Comparison of ENCODE assay signal across 10 mouse cellular contexts in the genomic region with DNA sequence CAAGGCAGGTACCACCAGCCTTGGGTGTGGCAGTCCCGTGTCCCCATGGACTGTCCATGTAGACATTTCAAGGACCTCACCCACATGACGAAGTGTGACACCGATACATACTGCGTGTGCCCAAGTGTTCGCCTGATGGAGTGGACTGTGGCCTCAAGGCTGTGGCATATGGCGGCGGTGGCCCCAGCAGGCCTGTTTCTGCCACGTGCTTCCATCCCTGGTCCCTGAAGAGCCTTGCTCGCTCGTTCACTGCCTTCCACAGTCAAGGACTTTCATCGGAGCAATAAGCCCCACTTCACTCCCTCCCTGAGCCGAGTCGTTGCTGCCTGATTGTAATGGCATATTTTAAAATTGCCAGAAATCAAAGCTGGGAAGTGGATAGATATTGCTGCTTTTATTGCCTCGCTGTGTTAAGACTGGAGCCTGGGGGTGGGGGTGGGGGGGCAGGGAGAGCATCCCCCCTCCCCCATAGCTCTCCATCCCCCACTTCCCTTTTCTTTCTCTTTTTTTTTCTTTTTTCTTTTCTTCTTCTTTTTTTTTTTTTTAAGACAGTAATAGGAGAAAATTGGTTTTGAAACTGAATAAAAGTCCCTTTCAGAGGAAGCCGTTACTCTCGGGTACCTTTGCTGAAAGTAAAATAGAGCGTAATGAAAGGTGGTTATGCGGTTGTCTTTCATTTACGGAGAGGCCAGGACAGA. TPM values are rescaled to one million over a fixed set of nuclear protein-coding genes. Genes with fewer than 3 reads are reported as not detected.
A peak's percentile ranks its signal among the peaks of the same experiment; 100 is the strongest.
DNase-seq lines count a peak whose midpoint lies in the region; ATAC-seq lines count a peak whose summit lies in the region.
"Had no signal": no experiment of that assay in that cellular context is flagged by ENCODE, and none has a peak within 500 bp of the region (broad histone marks: within the 10 kb centered on the region; RNA-seq: fewer than 3 reads in every experiment).

No protein-coding gene starts in this region.

- H3K9ac ChIP-seq in midbrain, embryonic 13.5 days (replicated peaks) = no peak overlapping the region

- no peak overlapping the region for H3K4me3 ChIP-seq in heart, embryonic 10.5 days
- H3K4me3 ChIP-seq in embryonic facial prominence, embryonic 10.5 days = no peak overlapping the region
- H3K4me3 ChIP-seq in hindbrain, embryonic 10.5 days = no peak overlapping the region
- H3K4me3 ChIP-seq in midbrain, embryonic 13.5 days (replicated peaks) = no peak overlapping the region

- 70% methylated on average over 19 of the region's 19 CpGs for WGBS in heart, embryonic 10.5 days
- WGBS in embryonic facial prominence, embryonic 10.5 days = 59% methylated on average over 19 of the region's 19 CpGs
- WGBS in hindbrain, embryonic 10.5 days = 69% methylated on average over 19 of the region's 19 CpGs
- WGBS in midbrain, embryonic 13.5 days = 30% methylated on average over 19 of the region's 19 CpGs

- peak overlapping the region; percentile 23 for H3K4me2 ChIP-seq in midbrain, embryonic 13.5 days (replicated peaks)

- no peak for DNase-seq in heart, embryonic 10.5 days (ENCODE audit: low spot score)
- DNase-seq in heart, postnatal 14 days = no peak
- no peak for DNase-seq in embryonic facial prominence, embryonic 10.5 days (ENCODE audit: low spot score)
- no peak for DNase-seq in hindbrain, embryonic 10.5 days (ENCODE audit: low spot score)
- no peak for DNase-seq in embryo, embryonic 10.5 days (ENCODE audit: low spot score)
- DNase-seq in lung, postnatal 4 days = no peak
- DNase-seq in left cerebral cortex, postnatal 14 days (ENCODE audit: low spot score in 2 of 2) = no peak
- DNase-seq: cerebellum, adult 18-20 months; kidney, adult 11 months had no signal

- H3K27ac ChIP-seq in heart, embryonic 10.5 days = peak overlapping the region; percentile 42; the same call in 1 of the 2 replicates
- peak overlapping the region; percentile 61 for H3K27ac ChIP-seq in embryonic facial prominence, embryonic 10.5 days (replicated peaks)
- H3K27ac ChIP-seq in hindbrain, embryonic 10.5 days = peak overlapping the region; percentile 83
- H3K27ac ChIP-seq in midbrain, embryonic 13.5 days = peak overlapping the region; percentile 72

- no peaks in the 10 kb centered on the region for H3K9me3 ChIP-seq in heart, embryonic 10.5 days
- H3K9me3 ChIP-seq in embryonic facial prominence, embryonic 10.5 days = no peaks in the 10 kb centered on the region
- no peaks in the 10 kb centered on the region for H3K9me3 ChIP-seq in hindbrain, embryonic 10.5 days
- no peaks in the 10 kb centered on the region for H3K9me3 ChIP-seq in midbrain, embryonic 13.5 days

- intact Hi-C loops in heart, postnatal 14 days (cut with DNase I) = no loop called here
- intact Hi-C loops in left cerebral cortex, postnatal 14 days (cut with DNase I) = no loop called here

- H3K36me3 ChIP-seq in heart, embryonic 10.5 days = no peaks in the 10 kb centered on the region
- H3K36me3 ChIP-seq in embryonic facial prominence, embryonic 10.5 days (replicated peaks) = peaks cover 19% of the 10 kb centered on the region
- H3K36me3 ChIP-seq in hindbrain, embryonic 10.5 days = peaks cover 24% of the 10 kb centered on the region
- H3K36me3 ChIP-seq in midbrain, embryonic 13.5 days = peaks cover 18% of the 10 kb centered on the region

- no peak for ATAC-seq in midbrain, embryonic 13.5 days

- peaks cover 36% of the 10 kb centered on the region for H3K27me3 ChIP-seq in heart, embryonic 10.5 days (ENCODE audit: insufficient read depth, poor library complexity, severe bottlenecking)
- no peaks in the 10 kb centered on the region for H3K27me3 ChIP-seq in embryonic facial prominence, embryonic 10.5 days (replicated peaks; ENCODE audit: low read depth, poor library complexity, severe bottlenecking)
- peaks cover 7% of the 10 kb centered on the region; the same call in 1 of the 2 replicates for H3K27me3 ChIP-seq in hindbrain, embryonic 10.5 days (ENCODE audit: insufficient read depth, poor library complexity, severe bottlenecking)
- peaks cover 10% of the 10 kb centered on the region for H3K27me3 ChIP-seq in midbrain, embryonic 13.5 days

- peaks cover 91% of the 10 kb centered on the region for H3K4me1 ChIP-seq in heart, embryonic 10.5 days
- H3K4me1 ChIP-seq in embryonic facial prominence, embryonic 10.5 days = peaks cover 96% of the 10 kb centered on the region
- H3K4me1 ChIP-seq in hindbrain, embryonic 10.5 days (replicated peaks) = peaks cover 98% of the 10 kb centered on the region
- peaks cover 92% of the 10 kb centered on the region for H3K4me1 ChIP-seq in midbrain, embryonic 13.5 days (replicated peaks)

RNA-seq across cellular contexts. Expression of a gene that starts 24.8 kb away (rescaled TPM):
- 0.60 and 1.5 TPM in 2 replicates for polyA plus RNA-seq in heart, embryonic 10.5 days (2016; fragmentation: Nextera tagmentation; extraction: Ambion mirVana)
- total RNA-seq in heart, postnatal 14 days (2021) = 1 to 10 TPM; 3.2 to 5.4 TPM
- polyA plus RNA-seq in embryonic facial prominence, embryonic 10.5 days (2016; fragmentation: Nextera tagmentation; extraction: Ambion mirVana) = 2.3 and 3.8 TPM in 2 replicates
- polyA plus RNA-seq in hindbrain, embryonic 10.5 days (2016; fragmentation: Nextera tagmentation; extraction: Ambion mirVana) = 3.9 and 6.5 TPM in 2 replicates
- polyA plus RNA-seq in midbrain, embryonic 13.5 days (2015; fragmentation: Nextera tagmentation; extraction: Ambion mirVana) = 5.1 and 6.1 TPM in 2 replicates
- 1 to 10 TPM; 8.1 to 9.0 TPM for total RNA-seq in left cerebral cortex, postnatal 14 days (2021)
